Mouse (Mus musculus): Measurements from ENCODE around the gene Kif18b.

Kif18b gene

GRCm38 (mm10) chr11:102924557-102925350, at the start of gene Kif18b:
Gene Kif18b (minus strand): TSS chr11:102925124.
- TF ChIP-seq NANOG (IDR thresholded peaks at IDR 0.05; ENCODE audit: borderline replicate concordance, low read length) (no peak), POU5F1 (IDR thresholded peaks at IDR 0.05; ENCODE audit: borderline replicate concordance, low read length) (no peak), CTCF (conservative IDR thresholded peaks at IDR 0.05; ENCODE audit: low read length) (no peak)

DNA sequence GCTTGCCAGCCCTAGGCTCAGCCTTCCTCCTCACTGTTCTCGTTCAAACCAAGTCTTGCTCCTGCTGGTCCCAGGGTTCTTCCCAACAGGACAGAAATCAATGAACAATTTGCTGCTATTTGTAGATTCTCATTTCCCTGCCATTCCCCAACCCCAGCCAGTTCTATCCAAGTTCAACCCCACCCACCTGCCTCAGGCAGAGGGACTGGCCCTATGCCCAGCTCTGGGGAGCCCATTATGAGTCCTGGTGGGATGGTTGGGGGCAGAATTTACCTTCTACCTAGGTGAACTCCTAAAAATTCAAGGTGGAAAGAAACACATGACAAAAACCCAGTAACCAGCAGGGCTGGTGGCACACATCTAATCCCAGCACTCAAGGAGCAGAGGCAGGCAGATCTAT, 47.4 kb upstream of the Kif18b start:
- Histone ChIP-seq H3K9me3 (ENCODE audit: low read length) (no peaks in the 10 kb centered on the region), H3K36me3 (ENCODE audit: insufficient read depth, low read length) (no peaks in the 10 kb centered on the region), H3K4me3 (replicated peaks; ENCODE audit: low read length) (no peak overlapping the region), H3K27me3 (ENCODE audit: insufficient read depth, low read length) (peaks cover 58% of the 10 kb centered on the region), H3K4me1 (replicated peaks; ENCODE audit: low read depth, low read length) (0 out of 2 replicates have a peak, but pooled peaks cover 11% of the 10 kb centered on the region)
- TF ChIP-seq POU5F1 (IDR thresholded peaks at IDR 0.05; ENCODE audit: borderline replicate concordance, low read length): no peak
- TF ChIP-seq NANOG (IDR thresholded peaks at IDR 0.05; ENCODE audit: borderline replicate concordance, low read length): no peak
- TF ChIP-seq CTCF (conservative IDR thresholded peaks at IDR 0.05; ENCODE audit: low read length): no peak

More at GRCm38 (mm10) chr11:102924557-102925350, at the start of gene Kif18b:
- H3K4me1 ChIP-seq (replicated peaks; ENCODE audit: low read depth, low read length): peaks cover 45% of the 10 kb centered on the region
- no peaks in the 10 kb centered on the region for H3K27me3 ChIP-seq (ENCODE audit: insufficient read depth, low read length)
- H3K9me3 ChIP-seq (ENCODE audit: low read length): no peaks in the 10 kb centered on the region
- peaks cover 33% of the 10 kb centered on the region for H3K36me3 ChIP-seq (ENCODE audit: insufficient read depth, low read length)
- peak within 1 kb of the TSS; percentile 96 for H3K4me3 ChIP-seq (replicated peaks; ENCODE audit: low read length)

DNA sequence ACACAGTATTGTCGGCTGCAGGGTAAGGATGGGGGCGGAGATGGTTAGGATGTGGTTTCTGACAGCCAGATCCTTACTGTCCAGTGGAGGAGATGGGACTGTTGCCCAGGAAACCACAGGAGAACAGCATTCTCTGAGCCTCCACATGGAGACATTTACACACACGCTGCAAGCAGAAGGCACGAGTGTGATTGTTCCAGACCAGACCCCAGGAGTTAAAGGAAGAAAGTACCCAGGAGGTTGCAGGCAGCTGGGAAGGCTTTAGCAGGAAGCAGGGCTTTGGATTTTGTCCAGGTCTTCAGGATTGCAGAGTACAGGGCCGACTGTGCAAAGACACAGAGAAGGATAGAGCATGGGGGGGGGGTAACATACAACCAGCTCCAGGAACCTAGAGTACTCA, 46.7 kb upstream of the Kif18b start:
- H3K4me3 ChIP-seq (replicated peaks; ENCODE audit: low read length): no peak overlapping the region
- H3K27me3 ChIP-seq (ENCODE audit: insufficient read depth, low read length): peaks cover 65% of the 10 kb centered on the region
- H3K4me1 ChIP-seq (replicated peaks; ENCODE audit: low read depth, low read length): 0 out of 2 replicates have a peak, but pooled peaks cover 11% of the 10 kb centered on the region
- TF ChIP-seq POU5F1 (IDR thresholded peaks at IDR 0.05; ENCODE audit: borderline replicate concordance, low read length) (no peak), CTCF (conservative IDR thresholded peaks at IDR 0.05; ENCODE audit: low read length) (no peak), NANOG (IDR thresholded peaks at IDR 0.05; ENCODE audit: borderline replicate concordance, low read length) (no peak)
- H3K36me3 ChIP-seq (ENCODE audit: insufficient read depth, low read length): no peaks in the 10 kb centered on the region
- H3K9me3 ChIP-seq (ENCODE audit: low read length): no peaks in the 10 kb centered on the region

- no peaks in the 10 kb centered on the region for H3K36me3 ChIP-seq (ENCODE audit: insufficient read depth, low read length)
- peaks cover 31% of the 10 kb centered on the region for H3K4me1 ChIP-seq (replicated peaks; ENCODE audit: low read depth, low read length)
- TF ChIP-seq POU5F1 (IDR thresholded peaks at IDR 0.05; ENCODE audit: borderline replicate concordance, low read length) (no peak), NANOG (IDR thresholded peaks at IDR 0.05; ENCODE audit: borderline replicate concordance, low read length) (no peak), CTCF (conservative IDR thresholded peaks at IDR 0.05; ENCODE audit: low read length) (no peak)
- peak overlapping the region; percentile 71 for H3K4me3 ChIP-seq (replicated peaks; ENCODE audit: low read length)
- no peaks in the 10 kb centered on the region for H3K9me3 ChIP-seq (ENCODE audit: low read length)
- peaks cover 64% of the 10 kb centered on the region for H3K27me3 ChIP-seq (ENCODE audit: insufficient read depth, low read length)
These were observed 39.7 kb upstream of the Kif18b start for GRCm38 (mm10) chr11:102964547-102965091.

GRCm38 (mm10) chr11:102963855-102964546, 39.1 kb upstream of the Kif18b start:
- Histone ChIP-seq H3K9me3 (ENCODE audit: low read length) (no peaks in the 10 kb centered on the region), H3K4me1 (replicated peaks; ENCODE audit: low read depth, low read length) (peaks cover 31% of the 10 kb centered on the region), H3K36me3 (ENCODE audit: insufficient read depth, low read length) (no peaks in the 10 kb centered on the region), H3K4me3 (replicated peaks; ENCODE audit: low read length) (peak overlapping the region; percentile 71), H3K27me3 (ENCODE audit: insufficient read depth, low read length) (peaks cover 58% of the 10 kb centered on the region)
- TF ChIP-seq POU5F1 (IDR thresholded peaks at IDR 0.05; ENCODE audit: borderline replicate concordance, low read length) (no peak), CTCF (conservative IDR thresholded peaks at IDR 0.05; ENCODE audit: low read length) (no peak), NANOG (IDR thresholded peaks at IDR 0.05; ENCODE audit: borderline replicate concordance, low read length) (no peak)

DNA sequence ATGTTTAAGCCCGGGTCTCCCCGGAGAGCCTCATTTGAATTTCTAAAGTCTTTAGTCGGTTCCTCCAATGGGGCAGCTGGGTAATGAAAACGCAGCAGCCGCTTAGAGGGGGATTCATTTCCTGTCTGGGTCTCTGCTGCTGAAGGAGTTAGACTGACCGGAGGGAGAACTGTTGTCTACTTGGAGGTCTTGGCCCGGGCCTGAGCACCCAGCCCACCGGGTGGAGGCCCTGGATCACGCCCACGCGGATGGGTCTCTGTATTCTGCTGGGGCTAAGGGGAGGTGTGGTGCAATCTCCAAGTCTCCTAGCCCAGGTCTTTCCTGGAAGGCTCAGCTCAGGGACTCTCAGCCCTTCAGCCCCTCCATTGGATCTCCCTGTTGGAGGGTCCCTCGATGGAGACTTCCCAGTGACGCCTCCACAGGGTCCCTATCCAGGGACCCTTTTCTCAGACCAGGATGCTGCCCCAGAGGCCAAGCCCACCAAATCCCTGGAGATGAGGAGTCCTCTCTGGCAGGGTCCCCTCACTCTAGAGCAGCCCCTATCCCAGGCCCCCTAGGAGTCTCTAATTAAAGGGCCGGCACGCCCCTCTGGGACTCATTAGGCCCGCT, 38.4 kb upstream of the Kif18b start:
- no peaks in the 10 kb centered on the region for H3K36me3 ChIP-seq (ENCODE audit: insufficient read depth, low read length)
- H3K4me1 ChIP-seq (replicated peaks; ENCODE audit: low read depth, low read length): peaks cover 31% of the 10 kb centered on the region
- no peaks in the 10 kb centered on the region for H3K9me3 ChIP-seq (ENCODE audit: low read length)
- peaks cover 52% of the 10 kb centered on the region for H3K27me3 ChIP-seq (ENCODE audit: insufficient read depth, low read length)
- peak overlapping the region; percentile 71 for H3K4me3 ChIP-seq (replicated peaks; ENCODE audit: low read length)
- TF ChIP-seq CTCF (conservative IDR thresholded peaks at IDR 0.05; ENCODE audit: low read length) (no peak), POU5F1 (IDR thresholded peaks at IDR 0.05; ENCODE audit: borderline replicate concordance, low read length) (no peak), NANOG (IDR thresholded peaks at IDR 0.05; ENCODE audit: borderline replicate concordance, low read length) (no peak)

- no peaks in the 10 kb centered on the region for H3K36me3 ChIP-seq (ENCODE audit: insufficient read depth, low read length)
These were observed 37.9 kb upstream of the Kif18b start for GRCm38 (mm10) chr11:102962861-102963245.

GRCm38 (mm10) chr11:102961082-102961481, 36.2 kb upstream of the Kif18b start:
- H3K27me3 ChIP-seq (ENCODE audit: insufficient read depth, low read length): peaks cover 37% of the 10 kb centered on the region
- no peaks in the 10 kb centered on the region for H3K36me3 ChIP-seq (ENCODE audit: insufficient read depth, low read length)
- H3K9me3 ChIP-seq (ENCODE audit: low read length): no peaks in the 10 kb centered on the region
- H3K4me1 ChIP-seq (replicated peaks; ENCODE audit: low read depth, low read length): peaks cover 46% of the 10 kb centered on the region
- TF ChIP-seq NANOG (IDR thresholded peaks at IDR 0.05; ENCODE audit: borderline replicate concordance, low read length) (no peak), CTCF (conservative IDR thresholded peaks at IDR 0.05; ENCODE audit: low read length) (no peak), POU5F1 (IDR thresholded peaks at IDR 0.05; ENCODE audit: borderline replicate concordance, low read length) (no peak)
- H3K4me3 ChIP-seq (replicated peaks; ENCODE audit: low read length): no peak overlapping the region

More at GRCm38 (mm10) chr11:102962861-102963245, 37.9 kb upstream of the Kif18b start:
- TF ChIP-seq NANOG (IDR thresholded peaks at IDR 0.05; ENCODE audit: borderline replicate concordance, low read length) (no peak), CTCF (conservative IDR thresholded peaks at IDR 0.05; ENCODE audit: low read length) (no peak), POU5F1 (IDR thresholded peaks at IDR 0.05; ENCODE audit: borderline replicate concordance, low read length) (no peak)
- Histone ChIP-seq H3K4me3 (replicated peaks; ENCODE audit: low read length) (peak overlapping the region; percentile 71), H3K4me1 (replicated peaks; ENCODE audit: low read depth, low read length) (peaks cover 31% of the 10 kb centered on the region), H3K27me3 (ENCODE audit: insufficient read depth, low read length) (peaks cover 49% of the 10 kb centered on the region), H3K9me3 (ENCODE audit: low read length) (no peaks in the 10 kb centered on the region)
